Mouse (Mus musculus): ENCODE data around the gene Fem1a. TPM values are rescaled to one million over a fixed set of nuclear protein-coding genes. Genes with fewer than 3 reads are reported as not detected.
A peak's percentile ranks its signal among the peaks of the same experiment; 100 is the strongest.

Fem1a gene
- polyA plus RNA-seq, 1 experiment: 19.9 TPM

GRCm38 (mm10) chr17:56291826-56292475 is 35.3 kb downstream of the Fem1a start:
- DNase-seq: no peak
- H3K4me1 ChIP-seq (ENCODE audit: control insufficient read depth, insufficient read depth, low read length): peaks cover 23% of the 10 kb centered on the region
- no peaks in the 10 kb centered on the region for H3K27me3 ChIP-seq (ENCODE audit: control insufficient read depth, insufficient read depth, low read length)
- TF ChIP-seq POLR2A (IDR thresholded peaks at IDR 0.05; ENCODE audit: borderline replicate concordance, insufficient read depth, low read length) (no peak), CTCF (IDR thresholded peaks at IDR 0.05; ENCODE audit: borderline replicate concordance, insufficient read depth, low read depth, low read length) (no peak)
- WGBS: 81% methylated on average over 7 of the region's 7 CpGs
- no peak overlapping the region for H3K4me3 ChIP-seq (replicated peaks; ENCODE audit: insufficient read depth, low read depth, low read length)
- H3K27ac ChIP-seq (ENCODE audit: insufficient read depth, low read length): no peak overlapping the region

- DNase-seq: peak; percentile 27 to 39
- peaks cover 23% of the 10 kb centered on the region for H3K4me1 ChIP-seq (ENCODE audit: control insufficient read depth, insufficient read depth, low read length)
- no peak for TF ChIP-seq POLR2A (IDR thresholded peaks at IDR 0.05; ENCODE audit: borderline replicate concordance, insufficient read depth, low read length)
- TF ChIP-seq CTCF (IDR thresholded peaks at IDR 0.05; ENCODE audit: borderline replicate concordance, insufficient read depth, low read depth, low read length): no peak
- WGBS: 64% methylated on average over 4 of the region's 4 CpGs
- H3K27ac ChIP-seq (ENCODE audit: insufficient read depth, low read length): no peak within 1 kb of the TSS
- no peaks in the 10 kb centered on the region for H3K27me3 ChIP-seq (ENCODE audit: control insufficient read depth, insufficient read depth, low read length)
- no peak within 1 kb of the TSS for H3K4me3 ChIP-seq (replicated peaks; ENCODE audit: insufficient read depth, low read depth, low read length)
Measured at GRCm38 (mm10) chr17:56292531-56293222, 36.1 kb downstream of the Fem1a start, which contains the start of gene Plin3. Gene Plin3, minus strand, starts transcription at chr17:56292873.

GRCm38 (mm10) chr17:56293291-56293690 is 36.7 kb downstream of the Fem1a start:
- H3K27me3 ChIP-seq (ENCODE audit: control insufficient read depth, insufficient read depth, low read length): no peaks in the 10 kb centered on the region
- DNase-seq: no peak
- TF ChIP-seq POLR2A (IDR thresholded peaks at IDR 0.05; ENCODE audit: borderline replicate concordance, insufficient read depth, low read length) (no peak), CTCF (IDR thresholded peaks at IDR 0.05; ENCODE audit: borderline replicate concordance, insufficient read depth, low read depth, low read length) (no peak)
- 84% methylated on average over 1 of the region's 1 CpGs for WGBS
- no peak overlapping the region for H3K27ac ChIP-seq (ENCODE audit: insufficient read depth, low read length)
- H3K4me3 ChIP-seq (replicated peaks; ENCODE audit: insufficient read depth, low read depth, low read length): no peak overlapping the region
- H3K4me1 ChIP-seq (ENCODE audit: control insufficient read depth, insufficient read depth, low read length): peaks cover 23% of the 10 kb centered on the region

GRCm38 (mm10) chr17:56294241-56294640 is 37.6 kb downstream of the Fem1a start:
- H3K27me3 ChIP-seq (ENCODE audit: control insufficient read depth, insufficient read depth, low read length): no peaks in the 10 kb centered on the region
- whole genome bisulfite sequencing: 19% methylated on average over 19 of the region's 19 CpGs
- no peak overlapping the region for H3K27ac ChIP-seq (ENCODE audit: insufficient read depth, low read length)
- peak; percentile 69 to 76 for DNase-seq
- no peak for TF ChIP-seq CTCF (IDR thresholded peaks at IDR 0.05; ENCODE audit: borderline replicate concordance, insufficient read depth, low read depth, low read length)
- no peak overlapping the region for H3K4me3 ChIP-seq (replicated peaks; ENCODE audit: insufficient read depth, low read depth, low read length)
- peaks cover 23% of the 10 kb centered on the region for H3K4me1 ChIP-seq (ENCODE audit: control insufficient read depth, insufficient read depth, low read length)

- DNase-seq: no peak
- no peak overlapping the region for H3K4me3 ChIP-seq (replicated peaks; ENCODE audit: insufficient read depth, low read depth, low read length)
- peaks cover 23% of the 10 kb centered on the region for H3K4me1 ChIP-seq (ENCODE audit: control insufficient read depth, insufficient read depth, low read length)
- H3K27ac ChIP-seq (ENCODE audit: insufficient read depth, low read length): no peak overlapping the region
- 41% methylated on average over 1 of the region's 1 CpGs for WGBS
- no peaks in the 10 kb centered on the region for H3K27me3 ChIP-seq (ENCODE audit: control insufficient read depth, insufficient read depth, low read length)
- TF ChIP-seq CTCF (IDR thresholded peaks at IDR 0.05; ENCODE audit: borderline replicate concordance, insufficient read depth, low read depth, low read length): no peak
- TF ChIP-seq POLR2A (IDR thresholded peaks at IDR 0.05; ENCODE audit: borderline replicate concordance, insufficient read depth, low read length): no peak
Measured at GRCm38 (mm10) chr17:56296201-56296600, 39.6 kb downstream of the Fem1a start.

- H3K27me3 ChIP-seq (ENCODE audit: control insufficient read depth, insufficient read depth, low read length): no peaks in the 10 kb centered on the region
- DNase-seq: no peak
- no peak overlapping the region for H3K4me3 ChIP-seq (replicated peaks; ENCODE audit: insufficient read depth, low read depth, low read length)
- peaks cover 15% of the 10 kb centered on the region for H3K4me1 ChIP-seq (ENCODE audit: control insufficient read depth, insufficient read depth, low read length)
- WGBS: 98% methylated on average over 1 of the region's 1 CpGs
- no peak overlapping the region for H3K27ac ChIP-seq (ENCODE audit: insufficient read depth, low read length)
- TF ChIP-seq CTCF (IDR thresholded peaks at IDR 0.05; ENCODE audit: borderline replicate concordance, insufficient read depth, low read depth, low read length): no peak
- no peak for TF ChIP-seq POLR2A (IDR thresholded peaks at IDR 0.05; ENCODE audit: borderline replicate concordance, insufficient read depth, low read length)
Measured at GRCm38 (mm10) chr17:56298238-56298637, 41.6 kb downstream of the Fem1a start.

- DNase-seq: no peak
- Histone ChIP-seq H3K27me3 (ENCODE audit: control insufficient read depth, insufficient read depth, low read length) (no peaks in the 10 kb centered on the region), H3K4me1 (ENCODE audit: control insufficient read depth, insufficient read depth, low read length) (no peaks in the 10 kb centered on the region), H3K4me3 (replicated peaks; ENCODE audit: insufficient read depth, low read depth, low read length) (no peak within 1 kb of the TSS), H3K27ac (ENCODE audit: insufficient read depth, low read length) (no peak within 1 kb of the TSS)
- WGBS: 92% methylated on average over 9 of the region's 9 CpGs
- TF ChIP-seq CTCF (IDR thresholded peaks at IDR 0.05; ENCODE audit: borderline replicate concordance, insufficient read depth, low read depth, low read length): no peak
- no peak for TF ChIP-seq POLR2A (IDR thresholded peaks at IDR 0.05; ENCODE audit: borderline replicate concordance, insufficient read depth, low read length)
Measured at GRCm38 (mm10) chr17:56300186-56300585, 43.6 kb downstream of the Fem1a start, which contains the start of gene Arrdc5. Gene Arrdc5, minus strand, starts transcription at chr17:56300286.
